Mouse (Mus musculus): ENCODE measurements around the gene Aldh1l1. TPM values are rescaled to one million over a fixed set of nuclear protein-coding genes. Genes with fewer than 3 reads are reported as not detected.

Aldh1l1 gene
- total RNA-seq (2023): not detected

GRCm38 (mm10) chr6:90486176-90486921, at the start of gene Aldh1l1:
Aldh1l1 (plus strand) TSS chr6:90486427.

DNA sequence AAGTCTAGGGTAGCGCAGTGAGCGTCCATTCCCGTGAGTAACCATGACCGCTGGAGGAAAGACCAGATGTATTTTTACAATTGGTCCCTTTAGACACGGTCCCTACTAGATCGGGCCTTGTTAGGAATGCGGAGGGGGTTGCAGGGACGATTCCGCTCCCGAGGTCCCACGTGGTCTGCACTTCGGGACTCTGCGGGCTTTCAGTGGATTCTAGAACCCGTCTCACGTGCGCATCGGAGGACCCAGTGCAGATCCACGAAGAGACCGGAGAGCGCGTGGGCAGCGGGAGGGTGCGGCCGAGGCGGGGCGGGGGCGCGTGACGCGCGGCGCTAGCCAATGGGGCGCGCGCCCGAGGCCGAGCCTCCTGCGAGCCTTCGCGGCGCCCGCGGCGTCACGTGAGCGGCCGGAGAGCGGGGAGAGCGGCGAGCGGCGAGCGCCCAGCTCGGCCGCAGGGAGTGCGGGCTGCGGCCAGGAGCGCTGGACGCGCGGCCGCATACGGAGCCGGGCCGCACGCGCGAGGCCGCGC, 24.0 kb upstream of the Aldh1l1 start, which contains the start of gene Klf15:
TSS of gene Klf15 (plus strand) at position 396 of the 526 bp plus-strand sequence.

GRCm38 (mm10) chr6:90604533-90605297, 118.5 kb downstream of the Aldh1l1 start, which contains the start of gene Slc41a3:
Slc41a3 (plus strand) TSS chr6:90604725.

Other genes starting within 250 kb of the Aldh1l1 start
- gene Vmn1r54, start 240.1 kb upstream of the Aldh1l1 start, total RNA-seq (2023): not detected
- not detected for gene BC048671, start 185.2 kb upstream of the Aldh1l1 start, total RNA-seq (2023)
- 10 to 100 TPM; 23.0 to 24.7 TPM for gene Chst13, start 161.2 kb upstream of the Aldh1l1 start, total RNA-seq (2023)
- gene Uroc1, start 153.1 kb upstream of the Aldh1l1 start, total RNA-seq (2023): not detected
- gene Zxdc, start 116.9 kb upstream of the Aldh1l1 start, total RNA-seq (2023): 10 to 100 TPM; 36.9 to 38.4 TPM
- not detected for gene Cfap100, start 57.6 kb upstream of the Aldh1l1 start, total RNA-seq (2023)
- not detected for gene Klf15, start 23.9 kb upstream of the Aldh1l1 start, total RNA-seq (2023)
- gene Slc41a3, start 118.3 kb downstream of the Aldh1l1 start, total RNA-seq (2023): 10 to 100 TPM; 19.2 to 20.2 TPM

All from neutrophil, adult 83 days (primary cell).